Mouse (Mus musculus): ENCODE results near the gene Ldha.
"Not testable (repeated sequence)": the region's sequence is repeated elsewhere in the genome, so short reads cannot be mapped to it uniquely, and the experiment has no call there.

The Ldha gene

GRCm38 (mm10) chr7:46880992-46881391 lies 39.7 kb downstream of the Ldha start:
- no peak for DNase-seq (ENCODE audit: low spot score)

GRCm38 (mm10) chr7:46881941-46882340 lies 40.7 kb downstream of the Ldha start:
- DNase-seq (ENCODE audit: low spot score) = not testable (repeated sequence)

GRCm38 (mm10) chr7:46883304-46883703 lies 42.0 kb downstream of the Ldha start:
- DNase-seq (ENCODE audit: low spot score) = no peak

GRCm38 (mm10) chr7:46895511-46895910 lies 54.2 kb downstream of the Ldha start:
- no peak for DNase-seq (ENCODE audit: low spot score)

- DNase-seq (ENCODE audit: low spot score) = no peak
These were observed 58.1 kb downstream of the Ldha start for GRCm38 (mm10) chr7:46899343-46899742.

All from left cerebral cortex, adult 11 months (tissue).